Mouse (Mus musculus) ES-E14 (cell line): ENCODE results near the gene Plekhg1. TPM values are rescaled to one million over a fixed set of nuclear protein-coding genes. Genes with fewer than 3 reads are reported as not detected.

Experiments used
- DNase-seq: peaks from one replicate; pipeline ENCODE4 v3.0.0-alpha.2; 2013; ENCODE audit warnings: low read depth, low spot score
- H3K27ac ChIP-seq: 2 replicates; pipeline ENCODE4 v1.5.1; 2012; ENCODE audit warnings: low read depth, mild to moderate bottlenecking, low read length, moderate library complexity, mixed read lengths; ENCODE audit not compliant: poor library complexity, insufficient read depth, severe bottlenecking
- H3K36me3 ChIP-seq: 2 replicates; pipeline ENCODE4 v1.6.1; 2012; ENCODE audit warnings: mild to moderate bottlenecking, low read length, moderate library complexity, mixed read lengths; ENCODE audit not compliant: control insufficient read depth, poor library complexity, insufficient read depth, severe bottlenecking
- H3K4me1 ChIP-seq, 2 experiments: fragments of 150-350 bp in 1 of 2; sonication (generic) in 1 of 2; 2 replicates each; pipeline ENCODE4 v1.6.1; 2012; ENCODE audit warnings: low read length in 2 of 2, mild to moderate bottlenecking in 1 of 2, mixed read lengths in 1 of 2; ENCODE audit not compliant: control insufficient read depth in 2 of 2, insufficient read depth in 2 of 2, poor library complexity in 1 of 2
- H3K4me3 ChIP-seq, 2 experiments: fragments of 150-350 bp in 1 of 2; sonication (generic) in 1 of 2; 2 replicates each; pipeline ENCODE4 v1.5.1; 2012; ENCODE audit warnings: low read length in 2 of 2, low read depth in 1 of 2, mild to moderate bottlenecking in 1 of 2, mixed read lengths in 1 of 2; ENCODE audit not compliant: insufficient read depth in 1 of 2, poor library complexity in 1 of 2, severe bottlenecking in 1 of 2
- H3K9ac ChIP-seq: 2 replicates; pipeline ENCODE4 v1.6.1; 2012; ENCODE audit warnings: low read depth, mild to moderate bottlenecking, low read length, mixed read lengths; ENCODE audit not compliant: poor library complexity, insufficient read depth, severe bottlenecking
- H3K9me3 ChIP-seq: fragments of 150-350 bp; sonication (generic); 2 replicates; pipeline ENCODE4 v1.6.1; 2012; ENCODE audit warnings: low read depth, mild to moderate bottlenecking, low read length; ENCODE audit not compliant: control insufficient read depth, insufficient read depth
- CHD2 ChIP-seq: IDR thresholded peaks from 2 replicates; pipeline ENCODE4 v1.6.1; 2014; ENCODE audit warnings: mild to moderate bottlenecking, low read depth, low read length, inconsistent platforms
- HCFC1 ChIP-seq: IDR thresholded peaks from 2 replicates; pipeline ENCODE4 v1.6.1; 2012; ENCODE audit warnings: low read length, inconsistent platforms, borderline replicate concordance; ENCODE audit not compliant: insufficient read depth
- MAFK ChIP-seq: IDR thresholded peaks from 2 replicates; pipeline ENCODE4 v1.6.1; 2014; ENCODE audit warnings: mild to moderate bottlenecking, low read depth, low read length, inconsistent platforms; ENCODE audit not compliant: insufficient read depth
- ZC3H11A ChIP-seq: IDR thresholded peaks from 2 replicates; pipeline ENCODE4 v1.6.1; 2012; ENCODE audit warnings: low read depth, mild to moderate bottlenecking, inconsistent platforms, low read length, borderline replicate concordance
- ZNF384 ChIP-seq: IDR thresholded peaks from 2 replicates; pipeline ENCODE4 v1.6.1; 2012; ENCODE audit warnings: low read depth, low read length, inconsistent platforms
- in situ Hi-C, 2 experiments: fragments of 600-800 bp; cut with MboI; formaldehyde crosslinking; loops; one replicate each; pipeline ENCODE4 v1.15.1; 2025; ENCODE audit warnings: low sequenced_read_pairs in 2 of 2, inconsistent platforms in 1 of 2; ENCODE audit not compliant: unreplicated experiment in 2 of 2
- total RNA-seq: library from RNA; depleted of rRNA; stranded (reverse); fragments of 300-350 nt; gene quantifications from 2 replicates; pipeline ENCODE4 v1.2.3, GENCODE M21; 2012

Plekhg1 gene
- total RNA-seq, 1 experiment = 8.8 TPM

GRCm38 (mm10) chr10:3942289-3942688 is 202.1 kb downstream of the Plekhg1 start:
- TF ChIP-seq ZC3H11A (no peak), MAFK (no peak), HCFC1 (no peak), CHD2 (no peak; the same call in 1 of the 2 replicates), ZNF384 (no peak)
- Histone ChIP-seq H3K9ac (no peak overlapping the region), H3K9me3 (no peaks in the 10 kb centered on the region), H3K4me3 (no peak overlapping the region; a peak in 1 of 4 replicates), H3K4me1 (peaks cover 20 to 22% of the 10 kb centered on the region in 2 experiments), H3K27ac (peak overlapping the region; percentile 99), H3K36me3 (peaks cover 3% of the 10 kb centered on the region; the same call in 1 of the 2 replicates)
- in situ Hi-C loops = loop anchor here (10.0 kb wide), 3 partner anchors 357 to 407 kb away; no protein-coding TSS in a partner anchor
- no peak for DNase-seq

DNA sequence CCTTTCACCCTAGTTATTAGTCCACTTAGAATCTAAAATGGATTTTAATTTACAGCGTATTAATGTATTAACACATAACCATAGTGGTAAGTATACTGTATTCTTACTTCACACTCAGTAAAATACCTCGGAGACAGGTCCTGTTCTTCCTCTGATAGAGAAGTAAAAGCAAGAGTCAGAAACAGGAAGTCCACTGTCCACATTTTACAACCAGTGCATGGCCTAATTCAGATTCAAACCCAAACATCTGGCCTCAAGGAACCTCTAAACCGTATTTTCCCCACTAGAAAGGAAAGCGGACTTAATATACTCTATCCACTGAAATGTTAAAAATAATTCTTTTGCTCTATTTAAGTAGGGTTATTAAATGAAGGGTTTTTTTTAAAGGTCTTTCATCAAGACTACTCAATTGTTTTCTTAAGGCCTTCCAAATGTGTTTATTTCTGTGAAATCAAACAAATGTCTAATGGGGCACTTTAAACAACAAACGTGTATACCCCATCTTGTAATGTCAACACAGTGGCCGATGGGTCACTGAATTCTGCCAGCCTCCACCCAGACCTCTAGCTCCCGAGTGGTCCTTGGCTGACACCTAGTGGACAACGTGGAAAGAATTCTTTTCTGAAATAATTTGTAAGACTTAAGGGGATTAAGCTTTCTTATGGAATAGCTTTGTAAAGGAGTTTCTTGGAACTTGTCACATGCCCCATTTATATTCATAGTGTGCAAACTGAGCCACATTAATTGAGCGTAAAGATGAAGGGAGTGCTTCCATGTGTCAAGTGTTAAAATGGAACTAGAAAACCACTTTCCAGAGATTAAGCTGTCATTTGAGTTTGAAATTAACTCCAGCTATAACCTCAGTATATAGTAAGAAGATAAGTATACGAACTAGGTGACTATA is 203.6 kb downstream of the Plekhg1 start:
- H3K9me3 ChIP-seq = no peaks in the 10 kb centered on the region
- in situ Hi-C loops = loop anchor here (10.0 kb wide), 3 partner anchors 359 to 409 kb away; no protein-coding TSS in a partner anchor
- H3K9ac ChIP-seq = no peak overlapping the region
- H3K4me1 ChIP-seq = peaks cover 21 to 22% of the 10 kb centered on the region in 2 experiments
- H3K36me3 ChIP-seq = peaks cover 7% of the 10 kb centered on the region; the same call in 1 of the 2 replicates
- H3K4me3 ChIP-seq = no peak overlapping the region
- no peak overlapping the region for H3K27ac ChIP-seq
- TF ChIP-seq ZC3H11A = peak; percentile 97
- TF ChIP-seq HCFC1 = no peak
- peak; percentile 77 for DNase-seq

GRCm38 (mm10) chr10:3946871-3947270 is 206.7 kb downstream of the Plekhg1 start:
- in situ Hi-C loops = loop anchor here (10.0 kb wide), 3 partner anchors 362 to 412 kb away; no protein-coding TSS in a partner anchor
- no peak for DNase-seq
- Histone ChIP-seq H3K27ac (no peak overlapping the region), H3K9me3 (no peaks in the 10 kb centered on the region), H3K36me3 (peaks cover 7% of the 10 kb centered on the region; the same call in 1 of the 2 replicates), H3K4me1 (peaks cover 12 to 14% of the 10 kb centered on the region in 2 experiments; a peak in 3 of 4 replicates), H3K9ac (no peak overlapping the region), H3K4me3 (no peak overlapping the region)
- TF ChIP-seq ZNF384 = no peak
- TF ChIP-seq CHD2 = no peak

GRCm38 (mm10) chr10:3947346-3947745 is 207.2 kb downstream of the Plekhg1 start:
- DNase-seq = no peak
- TF ChIP-seq ZNF384 (no peak), ZC3H11A (no peak), CHD2 (no peak), MAFK (no peak), HCFC1 (no peak)
- in situ Hi-C loops = loop anchor here (10.0 kb wide), 3 partner anchors 363 to 413 kb away; no protein-coding TSS in a partner anchor
- Histone ChIP-seq H3K36me3 (peaks cover 7% of the 10 kb centered on the region; the same call in 1 of the 2 replicates), H3K27ac (no peak overlapping the region), H3K4me1 (peaks cover 11 to 13% of the 10 kb centered on the region in 2 experiments; a peak in 3 of 4 replicates), H3K9me3 (no peaks in the 10 kb centered on the region), H3K4me3 (no peak overlapping the region), H3K9ac (no peak overlapping the region)
